ENCODE assay signal across 11 mouse cellular contexts in the genomic region with DNA sequence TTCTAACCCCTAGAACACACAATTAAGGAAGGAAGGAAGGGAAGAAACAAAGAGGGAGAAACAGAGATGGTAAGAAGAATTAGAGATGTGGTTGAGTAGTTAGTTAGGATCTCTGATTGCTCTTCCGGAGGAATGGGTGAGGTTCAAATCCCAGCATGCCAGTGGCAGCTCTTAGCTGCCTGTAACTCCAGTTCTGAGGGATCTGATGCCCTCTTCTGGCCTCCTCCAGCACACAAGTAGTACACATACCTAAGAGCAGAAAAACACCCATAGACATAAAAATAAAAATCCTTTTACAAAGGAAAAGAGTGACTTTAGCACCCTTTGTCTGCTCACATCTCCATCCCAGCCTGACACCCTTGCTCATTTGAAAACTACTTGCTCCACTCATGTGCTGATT. TPM values are rescaled to one million over a fixed set of nuclear protein-coding genes. Genes with fewer than 3 reads are reported as not detected.
A peak's percentile ranks its signal among the peaks of the same experiment; 100 is the strongest.
DNase-seq lines count a peak whose midpoint lies in the region; ATAC-seq and TF ChIP-seq lines count a peak whose summit lies in the region.
"Had no signal": no experiment of that assay in that cellular context is flagged by ENCODE, and none has a peak within 500 bp of the region (broad histone marks: within the 10 kb centered on the region; RNA-seq: fewer than 3 reads in every experiment).

No protein-coding gene starts in this region.

- no peaks in the 10 kb centered on the region for H3K36me3 ChIP-seq in intestine, postnatal 0 days (ENCODE audit: control insufficient read depth, insufficient read depth)
- H3K36me3 ChIP-seq in intestine, embryonic 15.5 days = no peaks in the 10 kb centered on the region
- H3K36me3 ChIP-seq: embryonic facial prominence, embryonic 12.5 days had no signal

- TF ChIP-seq CTCF in intestine, postnatal 0 days (IDR thresholded peaks at IDR 0.05; ENCODE audit: low read depth) = peak; percentile 46
- TF ChIP-seq CTCF in brain, embryonic 14.5 days (IDR thresholded peaks at IDR 0.05; ENCODE audit: borderline replicate concordance, extremely low read depth, insufficient read depth, insufficient read length) = no peak

- WGBS in intestine, postnatal 0 days = 53% methylated on average over 1 of the region's 1 CpGs
- WGBS in intestine, embryonic 15.5 days = 42% methylated on average over 1 of the region's 1 CpGs

- no peaks in the 10 kb centered on the region for H3K27me3 ChIP-seq in intestine, postnatal 0 days (replicated peaks; ENCODE audit: control insufficient read depth, insufficient read depth, low read length)
- no peaks in the 10 kb centered on the region for H3K27me3 ChIP-seq in intestine, embryonic 15.5 days (replicated peaks)
- H3K27me3 ChIP-seq: embryonic facial prominence, embryonic 12.5 days had no signal

- DNase-seq in retina, postnatal 1 day = peak; percentile 12
- DNase-seq in retina, embryonic 14.5 days (ENCODE audit: low spot score) = no peak
- DNase-seq in brain, embryonic 14.5 days (ENCODE audit: low read depth) = peak; percentile 19
- DNase-seq in ovary, adult 18-20 months (ENCODE audit: low spot score) = no peak
- DNase-seq: cerebellum, adult 2 months; left cerebral cortex, postnatal 4 days; lung, postnatal 10 days had no signal

- H3K4me1 ChIP-seq in intestine, postnatal 0 days (replicated peaks; ENCODE audit: control insufficient read depth, insufficient read depth, low read length) = peaks cover 8% of the 10 kb centered on the region; the same call in 1 of the 2 replicates
- peaks cover 10% of the 10 kb centered on the region for H3K4me1 ChIP-seq in intestine, embryonic 15.5 days (replicated peaks)

- H3K27ac ChIP-seq in intestine, postnatal 0 days (ENCODE audit: low read depth, low read length) = no peak overlapping the region
- H3K27ac ChIP-seq in intestine, embryonic 15.5 days = no peak overlapping the region

- no peak for ATAC-seq in intestine, postnatal 0 days
- no peak for ATAC-seq in intestine, embryonic 15.5 days
- ATAC-seq in megakaryocyte-erythroid progenitor cell, adult 5-6 weeks (replicated peaks; ENCODE audit: low FRiP score, low TSS enrichment, poor library complexity, severe bottlenecking) = no peak

- H3K9me3 ChIP-seq in intestine, postnatal 0 days (ENCODE audit: control insufficient read depth) = no peaks in the 10 kb centered on the region
- no peaks in the 10 kb centered on the region for H3K9me3 ChIP-seq in intestine, embryonic 15.5 days
- H3K9me3 ChIP-seq: embryonic facial prominence, embryonic 12.5 days had no signal

- no peak overlapping the region for H3K9ac ChIP-seq in intestine, postnatal 0 days (ENCODE audit: low read depth, low read length)
- H3K9ac ChIP-seq in intestine, embryonic 15.5 days = no peak overlapping the region

- TF ChIP-seq POLR2A in brain, embryonic 14.5 days (IDR thresholded peaks at IDR 0.05; ENCODE audit: borderline replicate concordance, extremely low read depth, insufficient read depth, insufficient read length, poor library complexity, severe bottlenecking) = no peak

- H3K4me2 ChIP-seq in intestine, postnatal 0 days (replicated peaks; ENCODE audit: low read depth) = no peak overlapping the region
- H3K4me2 ChIP-seq in intestine, embryonic 15.5 days (replicated peaks) = no peak overlapping the region

- H3K4me3 ChIP-seq in intestine, postnatal 0 days (ENCODE audit: low read depth, low read length) = no peak overlapping the region
- H3K4me3 ChIP-seq in intestine, embryonic 15.5 days (replicated peaks) = no peak overlapping the region

RNA-seq across cellular contexts. Expression of a gene that starts 1.1 kb away (rescaled TPM):
- 6.0 and 6.2 TPM in 2 replicates for polyA plus RNA-seq in intestine, postnatal 0 days (2015; fragmentation: Nextera tagmentation; extraction: Ambion mirVana)
- polyA plus RNA-seq in intestine, embryonic 15.5 days (2015; fragmentation: Nextera tagmentation; extraction: Ambion mirVana) = 12.1 TPM in 2 replicates
- polyA plus RNA-seq in brain, embryonic 14.5 days (2012; rRNA removed) = 14.2 and 25.2 TPM in 2 replicates
- total RNA-seq in megakaryocyte-erythroid progenitor cell, adult 5-6 weeks (2014; fragmentation: Nextera tagmentation) = 10.3 and 20.0 TPM in 2 replicates
- 17.3 and 22.1 TPM in 2 replicates for total RNA-seq in megakaryocyte-erythroid progenitor cell, adult 5-6 weeks (2017)

RNA-seq across cellular contexts. Expression of a gene that starts 12.3 kb away (rescaled TPM):
- polyA plus RNA-seq in intestine, postnatal 0 days (2015; fragmentation: Nextera tagmentation; extraction: Ambion mirVana) = 23.2 and 23.8 TPM in 2 replicates
- polyA plus RNA-seq in intestine, embryonic 15.5 days (2015; fragmentation: Nextera tagmentation; extraction: Ambion mirVana) = 36.2 and 40.2 TPM in 2 replicates
- polyA plus RNA-seq in brain, embryonic 14.5 days (2012; rRNA removed) = 51.8 and 63.2 TPM in 2 replicates
- total RNA-seq in megakaryocyte-erythroid progenitor cell, adult 5-6 weeks (2014; fragmentation: Nextera tagmentation) = 36.3 and 39.8 TPM in 2 replicates
- 37.0 and 42.6 TPM in 2 replicates for total RNA-seq in megakaryocyte-erythroid progenitor cell, adult 5-6 weeks (2017)

Comparison
In these comparisons a context has a peak if more than half of its experiments do, and no peak if none do; other contexts are left out.
1. DNase-seq: peak in retina, postnatal 1 day (single experiment) and brain, embryonic 14.5 days (single experiment); none in retina, embryonic 14.5 days (single experiment) and ovary, adult 18-20 months (single experiment).